In the genomic region with DNA sequence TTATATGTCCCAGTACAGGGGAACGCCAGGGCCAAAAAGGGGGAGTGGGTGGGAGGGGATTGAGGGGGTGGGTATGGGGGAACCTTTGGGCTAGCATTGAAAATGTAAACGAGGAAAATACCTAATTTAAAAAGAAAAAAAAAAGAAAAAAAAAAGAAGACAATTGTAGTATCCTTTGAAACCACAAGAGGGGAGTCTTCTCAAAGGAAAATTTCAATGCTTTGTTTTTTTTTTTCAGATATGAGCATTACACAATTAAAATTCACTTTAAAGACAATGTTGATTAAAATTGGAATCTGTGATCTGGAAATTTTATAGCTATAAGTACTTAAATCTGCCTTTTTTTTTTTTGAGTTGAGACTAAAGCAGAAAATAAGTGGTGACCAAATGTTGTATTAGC, we compare ENCODE assay signal across 18 mouse cellular contexts.
A peak's percentile ranks its signal among the peaks of the same experiment; 100 is the strongest.
DNase-seq lines count a peak whose midpoint lies in the region; ATAC-seq and TF ChIP-seq lines count a peak whose summit lies in the region.
"Had no signal": no experiment of that assay in that cellular context is flagged by ENCODE, and none has a peak within 500 bp of the region (broad histone marks: within the 10 kb centered on the region; RNA-seq: fewer than 3 reads in every experiment).

No protein-coding gene starts in this region.

- no peaks in the 10 kb centered on the region for H3K27me3 ChIP-seq in hindbrain, postnatal 0 days (ENCODE audit: insufficient read depth, low read length)
- H3K27me3 ChIP-seq in hindbrain, embryonic 10.5 days (ENCODE audit: insufficient read depth, poor library complexity, severe bottlenecking) = no peaks in the 10 kb centered on the region
- H3K27me3 ChIP-seq in midbrain, embryonic 14.5 days (ENCODE audit: control insufficient read depth, insufficient read depth, low read length) = no peaks in the 10 kb centered on the region
- no peaks in the 10 kb centered on the region for H3K27me3 ChIP-seq in midbrain, embryonic 13.5 days
- H3K27me3 ChIP-seq in E14TG2a.4 (ENCODE audit: insufficient read depth, low read length) = no peaks in the 10 kb centered on the region
- H3K27me3 ChIP-seq: embryonic facial prominence, embryonic 15.5 days; neural tube, embryonic 15.5 days had no signal

- WGBS in hindbrain, postnatal 0 days = 38% methylated on average over 2 of the region's 2 CpGs
- WGBS in hindbrain, embryonic 10.5 days = 50% methylated on average over 2 of the region's 2 CpGs
- WGBS in midbrain, embryonic 14.5 days = 39% methylated on average over 2 of the region's 2 CpGs
- 28% methylated on average over 2 of the region's 2 CpGs for WGBS in midbrain, embryonic 13.5 days

- DNase-seq in hindbrain, postnatal 0 days (ENCODE audit: low spot score) = peak; percentile 6
- DNase-seq in hindbrain, embryonic 10.5 days (ENCODE audit: low spot score) = no peak
- DNase-seq in midbrain, embryonic 14.5 days = peak; percentile 32
- peak; percentile 11 for DNase-seq in retina, postnatal 1 day
- no peak for DNase-seq in liver
- DNase-seq in embryo, embryonic 9.5 days (ENCODE audit: extremely low spot score) = no peak
- DNase-seq: adrenal gland, postnatal 14 days; cerebellum, adult 9-10 months; gastrocnemius, postnatal 36 days; kidney, adult 18-20 months; lung, adult 2 months; lung, postnatal 4 days had no signal

- H3K27ac ChIP-seq in hindbrain, postnatal 0 days = no peak overlapping the region
- H3K27ac ChIP-seq in hindbrain, embryonic 10.5 days = no peak overlapping the region
- H3K27ac ChIP-seq in midbrain, embryonic 14.5 days (replicated peaks; ENCODE audit: low read depth, low read length) = no peak overlapping the region
- no peak overlapping the region for H3K27ac ChIP-seq in midbrain, embryonic 13.5 days
- H3K27ac ChIP-seq: embryonic facial prominence, embryonic 15.5 days; neural tube, embryonic 15.5 days had no signal

- no peak overlapping the region for H3K4me3 ChIP-seq in hindbrain, postnatal 0 days (ENCODE audit: low read length)
- no peak overlapping the region for H3K4me3 ChIP-seq in hindbrain, embryonic 10.5 days
- H3K4me3 ChIP-seq in midbrain, embryonic 14.5 days (replicated peaks; ENCODE audit: low read depth, low read length) = no peak overlapping the region
- no peak overlapping the region for H3K4me3 ChIP-seq in midbrain, embryonic 13.5 days (replicated peaks)
- no peak overlapping the region for H3K4me3 ChIP-seq in E14TG2a.4 (replicated peaks; ENCODE audit: low read length)
- H3K4me3 ChIP-seq: embryonic facial prominence, embryonic 15.5 days; neural tube, embryonic 15.5 days had no signal

- TF ChIP-seq CTCF in hindbrain, postnatal 0 days (IDR thresholded peaks at IDR 0.05; ENCODE audit: low read depth) = peak; percentile 46
- TF ChIP-seq CTCF in E14TG2a.4 (conservative IDR thresholded peaks at IDR 0.05; ENCODE audit: low read length) = peak; percentile 12; the same call in 1 of the 2 replicates

- H3K4me1 ChIP-seq in hindbrain, postnatal 0 days (ENCODE audit: insufficient read depth, low read length) = no peaks in the 10 kb centered on the region
- H3K4me1 ChIP-seq in hindbrain, embryonic 10.5 days (replicated peaks) = no peaks in the 10 kb centered on the region
- H3K4me1 ChIP-seq in midbrain, embryonic 14.5 days (ENCODE audit: control insufficient read depth, insufficient read depth, low read length) = no peaks in the 10 kb centered on the region
- 0 out of 2 replicates have a peak, but pooled peaks cover under 1% of the 10 kb centered on the region for H3K4me1 ChIP-seq in midbrain, embryonic 13.5 days (replicated peaks)
- H3K4me1 ChIP-seq in E14TG2a.4 (replicated peaks; ENCODE audit: low read depth, low read length) = no peaks in the 10 kb centered on the region
- H3K4me1 ChIP-seq: embryonic facial prominence, embryonic 15.5 days had no signal

- H3K36me3 ChIP-seq in hindbrain, postnatal 0 days (ENCODE audit: insufficient read depth, low read length) = no peaks in the 10 kb centered on the region
- no peaks in the 10 kb centered on the region for H3K36me3 ChIP-seq in hindbrain, embryonic 10.5 days
- H3K36me3 ChIP-seq in midbrain, embryonic 14.5 days (ENCODE audit: control insufficient read depth, insufficient read depth, low read length) = no peaks in the 10 kb centered on the region
- H3K36me3 ChIP-seq in midbrain, embryonic 13.5 days = no peaks in the 10 kb centered on the region
- H3K36me3 ChIP-seq in E14TG2a.4 (ENCODE audit: insufficient read depth, low read length) = no peaks in the 10 kb centered on the region
- H3K36me3 ChIP-seq: embryonic facial prominence, embryonic 15.5 days; neural tube, embryonic 15.5 days had no signal

- no peak for ATAC-seq in hindbrain, postnatal 0 days
- ATAC-seq in midbrain, embryonic 14.5 days (ENCODE audit: low FRiP score, low TSS enrichment) = no peak
- no peak for ATAC-seq in midbrain, embryonic 13.5 days
- ATAC-seq: CD4-positive, CD25-positive, alpha-beta regulatory T cell, adult 4 months had no signal

- no peak overlapping the region for H3K4me2 ChIP-seq in hindbrain, postnatal 0 days (ENCODE audit: low read depth, low read length)
- no peak overlapping the region for H3K4me2 ChIP-seq in midbrain, embryonic 14.5 days (ENCODE audit: low read length)
- no peak overlapping the region for H3K4me2 ChIP-seq in midbrain, embryonic 13.5 days (replicated peaks)
- H3K4me2 ChIP-seq: embryonic facial prominence, embryonic 15.5 days; liver, embryonic 11.5 days; neural tube, embryonic 15.5 days had no signal

- H3K9me3 ChIP-seq in hindbrain, postnatal 0 days (ENCODE audit: low read length) = no peaks in the 10 kb centered on the region
- no peaks in the 10 kb centered on the region for H3K9me3 ChIP-seq in hindbrain, embryonic 10.5 days
- no peaks in the 10 kb centered on the region for H3K9me3 ChIP-seq in midbrain, embryonic 14.5 days (ENCODE audit: control insufficient read depth, low read length)
- H3K9me3 ChIP-seq in midbrain, embryonic 13.5 days = no peaks in the 10 kb centered on the region
- no peaks in the 10 kb centered on the region for H3K9me3 ChIP-seq in E14TG2a.4 (ENCODE audit: low read length)
- H3K9me3 ChIP-seq: embryonic facial prominence, embryonic 15.5 days; neural tube, embryonic 15.5 days had no signal

- no peak overlapping the region for H3K9ac ChIP-seq in hindbrain, postnatal 0 days (replicated peaks; ENCODE audit: low read length)
- no peak overlapping the region for H3K9ac ChIP-seq in midbrain, embryonic 14.5 days (replicated peaks; ENCODE audit: low read length)
- no peak overlapping the region for H3K9ac ChIP-seq in midbrain, embryonic 13.5 days (replicated peaks)
- H3K9ac ChIP-seq: embryonic facial prominence, embryonic 15.5 days; neural tube, embryonic 15.5 days had no signal

Comparison
In these comparisons a context has a peak if more than half of its experiments do, and no peak if none do; other contexts are left out.
1. DNase-seq: peak in hindbrain, postnatal 0 days (single experiment), midbrain, embryonic 14.5 days (single experiment) and retina, postnatal 1 day (single experiment); none in hindbrain, embryonic 10.5 days (single experiment), liver (single experiment) and embryo, embryonic 9.5 days (single experiment).